Mouse (Mus musculus) ES-Bruce4 (cell line): ENCODE measurements around the gene Arhgap28. TPM values are rescaled to one million over a fixed set of nuclear protein-coding genes. Genes with fewer than 3 reads are reported as not detected.
"Not testable (repeated sequence)": the region's sequence is repeated elsewhere in the genome, so short reads cannot be mapped to it uniquely, and the experiment has no call there.

Experiments used
- H3K27ac ChIP-seq: 2 replicates; pipeline ENCODE4 v1.5.1; 2012; ENCODE audit warnings: low read length, inconsistent platforms; ENCODE audit not compliant: insufficient read depth
- H3K27me3 ChIP-seq: 2 replicates; pipeline ENCODE4 v1.6.1; 2012; ENCODE audit warnings: mild to moderate bottlenecking, low read length, inconsistent platforms; ENCODE audit not compliant: control insufficient read depth, poor library complexity, insufficient read depth, severe bottlenecking
- H3K36me3 ChIP-seq: 2 replicates; pipeline ENCODE4 v1.6.1; 2012; ENCODE audit warnings: inconsistent platforms, mild to moderate bottlenecking, low read length, moderate library complexity; ENCODE audit not compliant: control insufficient read depth, poor library complexity, insufficient read depth, severe bottlenecking
- H3K4me1 ChIP-seq: one replicate; pipeline ENCODE4 v1.8.1; 2011; ENCODE audit warnings: low read length; ENCODE audit not compliant: control insufficient read depth, insufficient read depth
- H3K4me3 ChIP-seq: 2 replicates; pipeline ENCODE4 v1.5.1; 2011; ENCODE audit warnings: low read depth, mild to moderate bottlenecking, low read length
- H3K9ac ChIP-seq: 2 replicates; pipeline ENCODE4 v1.6.1; 2012; ENCODE audit warnings: low read depth, mild to moderate bottlenecking, inconsistent platforms; ENCODE audit not compliant: poor library complexity, severe bottlenecking
- H3K9me3 ChIP-seq: replicated peaks from 2 replicates; pipeline ENCODE4 v1.6.1; 2012; ENCODE audit warnings: mild to moderate bottlenecking, low read length, inconsistent platforms; ENCODE audit not compliant: control insufficient read depth, poor library complexity, insufficient read depth, severe bottlenecking
- CTCF ChIP-seq: IDR thresholded peaks from one replicate; pipeline ENCODE4 v1.8.1; 2011; ENCODE audit warnings: low read depth, low read length
- EP300 ChIP-seq: IDR thresholded peaks from 2 replicates; pipeline ENCODE4 v1.6.1; 2011; ENCODE audit warnings: low read depth, low read length; ENCODE audit not compliant: insufficient read depth
- POLR2A ChIP-seq: IDR thresholded peaks from one replicate; pipeline ENCODE4 v1.8.1; 2011; ENCODE audit warnings: low read length; ENCODE audit not compliant: insufficient read depth
- polyA plus RNA-seq: library from polyadenylated mRNA; stranded (reverse); fragments of >200 nt; gene quantifications from 2 replicates; pipeline ENCODE4 v1.2.4, GENCODE M21; 2011; ENCODE audit warnings: low read depth; ENCODE audit not compliant: missing spikeins, insufficient read depth, insufficient read length

Gene Arhgap28
- polyA plus RNA-seq, 1 experiment, result 15.5 TPM

- TF ChIP-seq CTCF, result no peak
- no peak for TF ChIP-seq EP300
- no peak for TF ChIP-seq POLR2A
- no peak overlapping the region for H3K27ac ChIP-seq
- H3K9me3 ChIP-seq, result peaks cover 3% of the 10 kb centered on the region; the same call in 1 of the 2 replicates
- H3K4me1 ChIP-seq, result no peaks in the 10 kb centered on the region
- no peak overlapping the region for H3K9ac ChIP-seq
- no peaks in the 10 kb centered on the region; the same call in 1 of the 2 replicates for H3K36me3 ChIP-seq
- no peak overlapping the region for H3K4me3 ChIP-seq
- H3K27me3 ChIP-seq, result no peaks in the 10 kb centered on the region
Observed at GRCm38 (mm10) chr17:67861080-67861630, 142.8 kb downstream of the Arhgap28 start.

- not testable (repeated sequence) for H3K9me3 ChIP-seq, H3K4me3 ChIP-seq, H3K4me1 ChIP-seq
Observed at GRCm38 (mm10) chr17:67841494-67841893, 162.4 kb downstream of the Arhgap28 start.

GRCm38 (mm10) chr17:67838948-67839347 lies 165.0 kb downstream of the Arhgap28 start:
- no peaks in the 10 kb centered on the region for H3K36me3 ChIP-seq
- H3K27me3 ChIP-seq, result no peaks in the 10 kb centered on the region
- H3K27ac ChIP-seq, result no peak overlapping the region
- H3K4me1 ChIP-seq, result no peaks in the 10 kb centered on the region
- H3K9me3 ChIP-seq, result peaks cover 16% of the 10 kb centered on the region
- H3K9ac ChIP-seq, result no peak overlapping the region
- no peak for TF ChIP-seq EP300
- TF ChIP-seq POLR2A, result no peak
- no peak for TF ChIP-seq CTCF
- no peak overlapping the region for H3K4me3 ChIP-seq

More at GRCm38 (mm10) chr17:67841494-67841893, 162.4 kb downstream of the Arhgap28 start:
- H3K36me3 ChIP-seq, H3K27me3 ChIP-seq, H3K9ac ChIP-seq, H3K27ac ChIP-seq: not testable (repeated sequence)

GRCm38 (mm10) chr17:67837351-67838090 lies 166.4 kb downstream of the Arhgap28 start:
- Histone ChIP-seq H3K9me3 (peaks cover 16% of the 10 kb centered on the region), H3K27ac (no peak overlapping the region), H3K36me3 (no peaks in the 10 kb centered on the region), H3K4me1 (no peaks in the 10 kb centered on the region), H3K4me3 (no peak overlapping the region), H3K27me3 (no peaks in the 10 kb centered on the region), H3K9ac (no peak overlapping the region)
- TF ChIP-seq EP300 (no peak), POLR2A (no peak), CTCF (peak; percentile 35)

- H3K36me3 ChIP-seq, result no peaks in the 10 kb centered on the region
- no peaks in the 10 kb centered on the region for H3K4me1 ChIP-seq
- H3K9me3 ChIP-seq, result peaks cover 16% of the 10 kb centered on the region
- no peak overlapping the region for H3K27ac ChIP-seq
- no peak for TF ChIP-seq CTCF
- TF ChIP-seq EP300, result no peak
- no peak for TF ChIP-seq POLR2A
- H3K4me3 ChIP-seq, result no peak overlapping the region
- H3K9ac ChIP-seq, result no peak overlapping the region
- H3K27me3 ChIP-seq, result no peaks in the 10 kb centered on the region
Observed at GRCm38 (mm10) chr17:67836146-67836895, 167.6 kb downstream of the Arhgap28 start.

GRCm38 (mm10) chr17:67827431-67827830 lies 176.5 kb downstream of the Arhgap28 start:
- no peak overlapping the region for H3K27ac ChIP-seq
- no peaks in the 10 kb centered on the region for H3K4me1 ChIP-seq
- H3K9me3 ChIP-seq, result peaks cover 8% of the 10 kb centered on the region
- H3K27me3 ChIP-seq, result no peaks in the 10 kb centered on the region
- H3K36me3 ChIP-seq, result no peaks in the 10 kb centered on the region
- no peak overlapping the region for H3K4me3 ChIP-seq
- no peak overlapping the region for H3K9ac ChIP-seq
- no peak for TF ChIP-seq EP300
- no peak for TF ChIP-seq CTCF
- TF ChIP-seq POLR2A, result no peak
